Comparison of ENCODE assay signal across 8 mouse cellular contexts in the genomic region with DNA sequence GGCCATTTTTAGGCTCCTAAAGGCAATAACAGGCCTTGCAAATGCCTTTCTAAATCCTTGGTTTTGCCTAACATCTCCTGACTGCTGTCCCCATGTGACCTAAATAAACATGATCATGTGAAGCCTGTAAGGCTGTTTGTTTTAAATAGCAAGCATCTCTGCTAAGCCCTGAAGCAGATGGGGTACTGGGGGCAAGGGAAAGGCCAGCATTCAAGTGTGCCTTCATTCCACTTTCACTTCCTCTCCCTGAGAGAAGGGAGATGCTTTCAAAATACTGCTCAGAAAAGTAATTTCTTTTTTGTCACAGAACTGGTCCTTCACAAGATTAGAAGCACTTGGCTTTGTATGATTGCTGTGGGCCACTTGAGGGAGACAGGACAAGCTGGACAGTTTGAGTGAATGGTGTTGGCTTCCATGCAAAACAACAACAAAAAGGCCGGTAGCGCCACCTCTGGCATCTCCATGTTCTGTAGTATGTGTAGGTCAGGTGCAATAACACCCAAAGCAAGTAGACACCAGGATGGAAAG. TPM values are rescaled to one million over a fixed set of nuclear protein-coding genes. Genes with fewer than 3 reads are reported as not detected.
A peak's percentile ranks its signal among the peaks of the same experiment; 100 is the strongest.
DNase-seq lines count a peak whose midpoint lies in the region; ATAC-seq and TF ChIP-seq lines count a peak whose summit lies in the region.

No protein-coding gene starts in this region.

- no peaks in the 10 kb centered on the region for H3K36me3 ChIP-seq in forebrain, embryonic 11.5 days (ENCODE audit: control insufficient read depth, insufficient read depth, low read length)
- no peaks in the 10 kb centered on the region for H3K36me3 ChIP-seq in forebrain, embryonic 12.5 days (replicated peaks)

- ATAC-seq in forebrain, embryonic 11.5 days (replicated peaks; ENCODE audit: low FRiP score) = no peak
- no peak for ATAC-seq in forebrain, embryonic 12.5 days (ENCODE audit: low FRiP score)
- ATAC-seq in activated CD4-positive, CD25-positive, alpha-beta regulatory T cell, adult 4 months = no peak

- whole genome bisulfite sequencing in forebrain, embryonic 11.5 days = 31% methylated on average over 2 of the region's 2 CpGs
- WGBS in forebrain, embryonic 12.5 days = 24% methylated on average over 2 of the region's 2 CpGs

- H3K27ac ChIP-seq in forebrain, embryonic 11.5 days (ENCODE audit: low read depth, low read length) = no peak overlapping the region
- no peak overlapping the region for H3K27ac ChIP-seq in forebrain, embryonic 12.5 days
- H3K27ac ChIP-seq in left cerebral cortex, adult 2 months = peak overlapping the region; percentile 29

- H3K27me3 ChIP-seq in forebrain, embryonic 11.5 days (ENCODE audit: control insufficient read depth, insufficient read depth, low read length) = no peaks in the 10 kb centered on the region
- no peaks in the 10 kb centered on the region for H3K27me3 ChIP-seq in forebrain, embryonic 12.5 days

- intact Hi-C loops in left cerebral cortex, adult 2 months (cut with DNase I) = no loop called here
- intact Hi-C loops in left cerebral cortex, postnatal 36 days (cut with DNase I) = no loop called here

- H3K4me2 ChIP-seq in forebrain, embryonic 11.5 days (ENCODE audit: low read depth, low read length, severe bottlenecking) = no peak overlapping the region
- no peak overlapping the region for H3K4me2 ChIP-seq in forebrain, embryonic 12.5 days

- peak; percentile 48 for DNase-seq in forebrain, embryonic 11.5 days (ENCODE audit: low spot score)
- DNase-seq in left cerebral cortex, adult 2 months (ENCODE audit: extremely low spot score in 1 of 2, low spot score in 2 of 2) = no peak
- DNase-seq in left cerebral cortex, adult 11 months (ENCODE audit: low spot score) = no peak
- DNase-seq in A20 (ENCODE audit: low read depth, low spot score) = peak; percentile 90
- DNase-seq in induced T-regulatory cell, adult 2 months (ENCODE audit: low read depth) = peak; percentile 58
- no peak for DNase-seq in left cerebral cortex, postnatal 36 days (ENCODE audit: low spot score in 2 of 2)

- TF ChIP-seq CTCF in left cerebral cortex, adult 2 months (IDR thresholded peaks at IDR 0.05) = no peak; the same call in none of the 2 replicates

- H3K9me3 ChIP-seq in forebrain, embryonic 11.5 days (ENCODE audit: control insufficient read depth, low read length) = no peaks in the 10 kb centered on the region
- H3K9me3 ChIP-seq in forebrain, embryonic 12.5 days = no peaks in the 10 kb centered on the region

- no peak overlapping the region for H3K9ac ChIP-seq in forebrain, embryonic 11.5 days (ENCODE audit: low read length)
- no peak overlapping the region for H3K9ac ChIP-seq in forebrain, embryonic 12.5 days

- H3K4me3 ChIP-seq in forebrain, embryonic 11.5 days (ENCODE audit: low read depth, low read length) = no peak overlapping the region
- H3K4me3 ChIP-seq in forebrain, embryonic 12.5 days (replicated peaks) = no peak overlapping the region
- H3K4me3 ChIP-seq in left cerebral cortex, adult 2 months = no peak overlapping the region

- peaks cover 15% of the 10 kb centered on the region for H3K4me1 ChIP-seq in forebrain, embryonic 11.5 days (replicated peaks; ENCODE audit: control insufficient read depth, insufficient read depth, low read length)
- peaks cover 32% of the 10 kb centered on the region for H3K4me1 ChIP-seq in forebrain, embryonic 12.5 days

RNA-seq across cellular contexts. Expression of a gene that starts 2.3 kb away (rescaled TPM):
- polyA plus RNA-seq in forebrain, embryonic 11.5 days (2014; fragmentation: Nextera tagmentation; extraction: Ambion mirVana) = 5.8 and 6.0 TPM in 2 replicates
- polyA plus RNA-seq in forebrain, embryonic 12.5 days (2016; fragmentation: Nextera tagmentation; extraction: Ambion mirVana) = 7.2 and 8.1 TPM in 2 replicates
- 10 to 100 TPM; 32.4 to 37.3 TPM for total RNA-seq in left cerebral cortex, adult 2 months (2021)
- total RNA-seq in left cerebral cortex, postnatal 36 days (2021) = 10 to 100 TPM; 31.5 to 31.7 TPM
- polyA plus RNA-seq in activated CD4-positive, CD25-positive, alpha-beta regulatory T cell, adult 4 months (2017; shearing (Covaris generic)) = 1 to 10 TPM; 5.4 to 6.9 TPM

RNA-seq across cellular contexts. Expression of a gene that starts 57.8 kb away (rescaled TPM):
- 53.3 and 57.0 TPM in 2 replicates for polyA plus RNA-seq in forebrain, embryonic 11.5 days (2014; fragmentation: Nextera tagmentation; extraction: Ambion mirVana)
- 56.6 and 60.4 TPM in 2 replicates for polyA plus RNA-seq in forebrain, embryonic 12.5 days (2016; fragmentation: Nextera tagmentation; extraction: Ambion mirVana)
- total RNA-seq in left cerebral cortex, adult 2 months (2021) = 10 to 100 TPM; 26.0 to 27.2 TPM
- total RNA-seq in left cerebral cortex, postnatal 36 days (2021) = 10 to 100 TPM; 19.8 to 26.7 TPM
- polyA plus RNA-seq in activated CD4-positive, CD25-positive, alpha-beta regulatory T cell, adult 4 months (2017; shearing (Covaris generic)) = 10 to 100 TPM; 26.3 to 33.5 TPM

Comparison
In these comparisons a context has a peak if more than half of its experiments do, and no peak if none do; other contexts are left out.
1. DNase-seq: peak in forebrain, embryonic 11.5 days (single experiment), A20 (single experiment) and induced T-regulatory cell, adult 2 months (single experiment); none in left cerebral cortex, adult 2 months (0 of 2), left cerebral cortex, adult 11 months (single experiment) and left cerebral cortex, postnatal 36 days (0 of 2).